Mouse (Mus musculus) forebrain, embryonic 13.5 days (tissue): ENCODE results near the gene Asap2. TPM values are rescaled to one million over a fixed set of nuclear protein-coding genes. Genes with fewer than 3 reads are reported as not detected.

Source experiments
- ATAC-seq: fragments of 200-750 bp; cut with Nextera tagmentation; 2 replicates; pipeline ENCODE4 v1.8.0; 2017
- H3K27ac ChIP-seq: fragments of 300-500 bp; sonication (generic); 2 replicates; pipeline ENCODE4 v1.5.1; 2015; ENCODE audit warnings: inconsistent platforms, mild to moderate bottlenecking, moderate library complexity
- H3K27me3 ChIP-seq: fragments of 300-500 bp; sonication (generic); 2 replicates; pipeline ENCODE4 v1.6.1; 2015; ENCODE audit warnings: mild to moderate bottlenecking, inconsistent platforms
- H3K36me3 ChIP-seq: fragments of 300-500 bp; sonication (generic); 2 replicates; pipeline ENCODE4 v1.6.1; 2015; ENCODE audit warnings: mild to moderate bottlenecking, inconsistent platforms; ENCODE audit not compliant: poor library complexity, severe bottlenecking
- H3K4me1 ChIP-seq: fragments of 300-500 bp; sonication (generic); 2 replicates; pipeline ENCODE4 v1.6.1; 2015; ENCODE audit warnings: inconsistent platforms
- H3K4me2 ChIP-seq: fragments of 300-500 bp; sonication (generic); 2 replicates; pipeline ENCODE4 v1.6.1; 2015; ENCODE audit warnings: inconsistent platforms, mild to moderate bottlenecking, moderate library complexity
- H3K4me3 ChIP-seq: fragments of 300-500 bp; sonication (generic); 2 replicates; pipeline ENCODE4 v1.5.1; 2015; ENCODE audit warnings: mild to moderate bottlenecking, inconsistent platforms
- H3K9ac ChIP-seq: fragments of 300-500 bp; sonication (generic); 2 replicates; pipeline ENCODE4 v1.6.1; 2015; ENCODE audit warnings: mild to moderate bottlenecking, inconsistent platforms
- H3K9me3 ChIP-seq: fragments of 300-500 bp; sonication (generic); replicated peaks from 2 replicates; pipeline ENCODE4 v1.6.1; 2016; ENCODE audit warnings: inconsistent platforms
- whole genome bisulfite sequencing: fragments of 180-500 bp; shearing (Covaris S2); methylation state at CpG from one replicate; pipeline ENCODE4 v1.1.7; 2015; 5-methylcytosine and 5-hydroxymethylcytosine counted together
- polyA plus RNA-seq: library from polyadenylated mRNA; unstranded; fragments of >200 nt; fragmentation: Nextera tagmentation; extraction: Ambion mirVana; gene quantifications from 2 replicates; pipeline ENCODE4 v1.2.1, GENCODE M21; 2015

Gene Asap2
- polyA plus RNA-seq, 1 experiment from 2014 or later: 13.8 TPM

DNA sequence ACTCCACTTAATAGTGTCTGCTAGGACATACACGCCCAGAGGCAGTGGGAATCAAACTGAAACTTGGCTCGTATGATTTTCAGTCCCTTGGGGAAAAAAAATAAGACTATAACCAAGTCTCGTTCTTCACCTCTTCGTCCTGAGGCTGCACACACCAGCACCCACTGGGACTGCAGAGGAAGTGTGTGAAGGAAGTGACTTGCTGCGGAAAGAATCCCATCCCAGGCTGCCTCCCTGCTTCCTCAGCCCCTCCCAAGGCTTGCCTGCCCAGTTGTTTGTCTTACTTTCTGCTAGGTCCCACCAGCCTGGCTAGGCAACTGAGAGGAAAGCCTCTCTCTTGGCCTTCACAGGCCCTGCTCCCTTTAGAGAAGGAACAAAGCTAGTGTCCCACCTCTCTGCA is 274.0 kb downstream of the Asap2 start:
- no peaks in the 10 kb centered on the region for H3K4me1 ChIP-seq
- peaks cover 88% of the 10 kb centered on the region for H3K36me3 ChIP-seq
- H3K4me3 ChIP-seq: no peak overlapping the region
- no peak overlapping the region for H3K27ac ChIP-seq
- WGBS: 83% methylated on average over 5 of the region's 5 CpGs
- no peaks in the 10 kb centered on the region for H3K9me3 ChIP-seq
- no peak overlapping the region for H3K4me2 ChIP-seq
- ATAC-seq: no peak
- H3K9ac ChIP-seq: no peak overlapping the region
- H3K27me3 ChIP-seq: no peaks in the 10 kb centered on the region

DNA sequence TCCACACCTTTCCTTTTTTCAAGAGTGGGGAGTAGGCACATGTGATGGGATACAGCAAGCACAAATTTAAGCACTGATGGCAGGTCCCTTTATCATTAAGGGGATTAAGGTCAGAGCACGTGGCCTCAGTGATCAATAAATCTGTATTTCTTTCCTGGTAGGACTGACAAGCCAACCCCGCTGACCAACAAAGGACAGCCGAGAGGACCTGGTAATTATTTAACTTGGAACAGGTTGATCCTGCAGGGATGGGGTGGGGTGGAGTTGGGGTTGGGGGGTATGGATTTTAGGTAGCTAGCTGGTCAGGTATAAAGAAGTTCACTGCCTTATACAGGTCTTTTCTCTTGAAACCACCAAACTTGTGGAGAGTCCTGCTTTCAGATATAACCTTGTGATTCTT is 274.7 kb downstream of the Asap2 start:
- H3K9ac ChIP-seq: no peak overlapping the region
- ATAC-seq: no peak
- H3K4me2 ChIP-seq: no peak overlapping the region
- no peaks in the 10 kb centered on the region for H3K27me3 ChIP-seq
- no peaks in the 10 kb centered on the region for H3K9me3 ChIP-seq
- WGBS: 90% methylated on average over 3 of the region's 3 CpGs
- no peak overlapping the region for H3K4me3 ChIP-seq
- no peaks in the 10 kb centered on the region for H3K4me1 ChIP-seq
- H3K27ac ChIP-seq: no peak overlapping the region
- H3K36me3 ChIP-seq: peaks cover 83% of the 10 kb centered on the region

DNA sequence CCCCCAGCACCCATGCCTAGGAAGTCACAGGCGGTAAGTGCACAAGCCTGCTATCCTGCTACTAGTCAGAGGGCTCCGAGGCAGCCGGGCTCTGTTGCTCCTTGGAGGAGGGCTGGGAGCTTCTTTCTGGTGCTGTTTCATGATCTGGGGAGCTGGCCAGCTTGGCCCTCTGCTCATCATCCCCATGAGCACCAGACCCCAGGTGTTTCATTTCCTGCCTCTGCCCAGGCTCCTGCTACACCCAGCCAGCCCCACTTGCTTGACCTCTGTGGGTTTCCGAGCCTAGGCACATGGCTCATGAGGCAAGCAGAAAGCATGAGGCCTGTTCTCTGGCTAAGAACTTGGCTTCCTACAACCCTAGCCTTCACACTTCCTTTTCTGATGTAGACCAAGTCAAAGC is 275.2 kb downstream of the Asap2 start:
- Histone ChIP-seq H3K27me3 (no peaks in the 10 kb centered on the region), H3K9ac (no peak overlapping the region), H3K4me1 (no peaks in the 10 kb centered on the region), H3K4me3 (no peak overlapping the region), H3K9me3 (no peaks in the 10 kb centered on the region), H3K27ac (no peak overlapping the region), H3K4me2 (no peak overlapping the region), H3K36me3 (peaks cover 83% of the 10 kb centered on the region)
- no peak for ATAC-seq
- WGBS: 95% methylated on average over 4 of the region's 4 CpGs

DNA sequence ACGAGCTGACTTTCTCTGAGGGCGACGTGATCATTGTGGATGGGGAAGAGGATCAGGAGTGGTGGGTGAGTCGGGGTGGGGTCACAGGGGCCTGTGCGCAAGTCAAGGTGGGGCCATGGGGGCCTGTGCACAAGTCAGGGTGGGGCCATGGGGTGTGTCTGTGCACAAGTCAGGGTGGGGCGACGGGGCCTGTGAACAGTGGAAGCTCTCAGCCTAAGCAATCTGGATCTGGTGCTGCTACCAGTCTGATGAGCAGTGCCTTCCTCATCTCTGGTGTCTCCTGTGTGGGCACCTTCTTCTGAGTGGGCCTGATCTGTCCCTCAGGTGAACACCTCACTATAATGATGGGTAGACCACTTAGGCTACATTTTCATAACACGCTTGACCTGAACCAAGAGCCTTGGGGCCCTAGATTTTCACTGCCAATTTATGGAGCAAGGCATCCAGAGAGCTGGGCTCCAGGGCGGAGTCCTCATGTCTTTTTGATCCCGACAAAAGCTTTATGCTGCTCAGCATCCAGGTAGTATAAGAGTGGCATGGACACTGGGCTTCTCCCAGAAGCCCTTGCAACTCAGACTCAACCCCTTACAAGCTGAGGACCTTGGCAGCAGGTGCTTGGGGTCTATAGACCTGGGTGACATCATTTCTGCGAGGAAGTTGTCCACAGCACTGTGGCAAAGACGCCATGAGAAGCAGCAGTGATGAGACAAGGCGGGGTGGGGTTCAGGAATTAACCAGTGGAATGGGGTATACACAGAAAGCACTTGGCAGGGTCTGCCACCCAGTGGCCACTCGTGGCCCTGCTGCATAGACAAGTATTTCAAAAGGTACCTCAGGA is 275.9 kb downstream of the Asap2 start:
- Histone ChIP-seq H3K4me1 (no peaks in the 10 kb centered on the region), H3K9me3 (no peaks in the 10 kb centered on the region), H3K27ac (no peak overlapping the region), H3K4me3 (no peak overlapping the region), H3K36me3 (peaks cover 84% of the 10 kb centered on the region), H3K9ac (no peak overlapping the region), H3K4me2 (no peak overlapping the region), H3K27me3 (no peaks in the 10 kb centered on the region)
- 77% methylated on average over 14 of the region's 14 CpGs for WGBS
- peak; percentile 90 for ATAC-seq

DNA sequence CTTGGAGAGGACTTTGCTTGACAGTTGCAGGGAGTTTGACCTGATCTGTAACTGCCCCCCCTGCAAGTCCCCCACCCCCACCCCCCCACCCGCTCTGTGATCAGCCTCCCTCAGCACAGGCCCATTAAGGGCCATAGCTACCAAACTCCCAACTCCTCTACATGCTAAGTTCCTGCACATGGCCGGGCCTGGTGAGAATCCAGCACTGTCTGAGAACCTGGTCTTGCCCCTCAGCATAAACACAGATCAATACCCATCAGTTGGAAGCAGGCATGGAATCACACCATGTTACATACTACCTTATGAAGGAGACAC is 276.5 kb downstream of the Asap2 start:
- H3K27me3 ChIP-seq: no peaks in the 10 kb centered on the region
- 79% methylated on average over 2 of the region's 2 CpGs for WGBS
- H3K4me1 ChIP-seq: no peaks in the 10 kb centered on the region
- no peak overlapping the region for H3K4me2 ChIP-seq
- no peak overlapping the region for H3K27ac ChIP-seq
- no peaks in the 10 kb centered on the region for H3K9me3 ChIP-seq
- peak; percentile 59; the same call in 1 of the 2 replicates for ATAC-seq
- H3K9ac ChIP-seq: no peak overlapping the region
- H3K36me3 ChIP-seq: peaks cover 85% of the 10 kb centered on the region
- H3K4me3 ChIP-seq: no peak overlapping the region

DNA sequence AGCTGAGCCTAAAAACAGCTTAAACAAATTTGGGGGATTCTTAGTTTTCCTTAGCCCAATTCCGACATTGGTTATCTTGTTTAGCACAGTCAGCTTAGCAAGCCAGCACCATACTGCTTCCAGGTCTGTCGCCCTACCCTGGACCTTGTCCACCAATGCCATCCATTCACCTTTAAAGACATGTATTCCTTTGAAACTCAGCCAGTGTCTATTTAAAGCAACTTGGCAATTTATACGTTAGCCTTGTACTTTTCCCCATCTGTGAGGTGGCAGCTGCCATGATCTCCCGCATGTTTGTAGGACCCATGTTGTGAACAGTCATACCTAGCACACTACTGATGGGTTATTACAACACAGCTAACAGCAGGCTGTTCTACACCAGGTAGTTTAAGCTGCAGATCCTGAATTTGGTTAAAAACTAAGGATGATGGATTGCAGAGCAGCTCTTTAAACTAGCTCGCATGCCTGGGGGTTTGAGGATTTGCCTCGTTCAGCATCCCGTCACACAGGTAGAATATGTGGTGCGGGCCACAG is 277.9 kb downstream of the Asap2 start:
- no peaks in the 10 kb centered on the region for H3K4me1 ChIP-seq
- ATAC-seq: no peak
- H3K9me3 ChIP-seq: no peaks in the 10 kb centered on the region
- no peak overlapping the region for H3K9ac ChIP-seq
- no peak overlapping the region for H3K4me3 ChIP-seq
- H3K27me3 ChIP-seq: no peaks in the 10 kb centered on the region
- no peak overlapping the region for H3K4me2 ChIP-seq
- H3K36me3 ChIP-seq: peaks cover 82% of the 10 kb centered on the region
- no peak overlapping the region for H3K27ac ChIP-seq
- 97% methylated on average over 8 of the region's 8 CpGs for WGBS

DNA sequence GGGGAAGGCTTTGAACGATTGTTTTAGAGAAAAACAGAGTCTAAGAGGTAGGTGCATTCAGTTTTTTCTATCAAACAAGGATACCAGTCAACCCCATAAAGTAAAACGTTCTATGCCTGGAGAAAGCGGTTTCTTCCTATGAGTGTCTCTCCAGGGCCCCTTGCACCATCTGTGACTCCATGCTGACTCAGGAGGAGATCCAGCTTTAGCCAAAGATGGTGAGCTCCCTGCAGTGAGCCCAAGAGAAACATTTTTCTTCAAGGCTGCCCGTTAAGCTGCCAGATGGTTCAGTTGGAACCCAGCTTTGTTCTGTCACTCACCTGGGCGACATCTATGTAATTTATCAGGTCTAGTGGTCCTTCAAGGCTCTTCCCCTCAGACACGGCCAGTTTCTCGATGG is 284.2 kb downstream of the Asap2 start:
- 83% methylated on average over 7 of the region's 7 CpGs for WGBS

DNA sequence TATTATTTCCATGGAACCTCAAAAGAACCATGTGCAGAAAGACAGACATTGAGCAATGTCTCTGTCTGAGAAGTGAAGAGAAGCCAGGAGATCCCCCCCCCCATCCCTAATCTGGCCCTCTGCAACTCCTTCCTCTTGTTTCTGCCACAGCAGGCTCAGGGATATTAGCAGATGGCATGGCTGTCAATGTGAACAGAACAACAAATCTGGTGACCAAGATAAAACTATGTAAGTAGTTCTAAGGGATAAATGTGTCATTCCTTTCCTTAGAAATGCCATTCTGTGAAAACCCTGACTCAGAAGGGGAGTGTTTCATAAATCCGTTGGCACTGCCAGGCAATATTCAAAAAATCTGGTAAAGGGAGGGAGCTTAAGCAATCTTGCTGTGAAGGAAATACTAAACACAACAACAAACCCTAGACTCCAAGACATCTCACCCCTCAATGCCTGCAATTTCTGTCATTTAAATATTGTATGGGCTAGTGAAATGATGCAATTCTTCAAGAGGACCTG is 287.1 kb downstream of the Asap2 start:
- H3K4me1 ChIP-seq: no peaks in the 10 kb centered on the region
- WGBS: 84% methylated on average over 1 of the region's 1 CpGs
- H3K4me2 ChIP-seq: no peak overlapping the region
- no peaks in the 10 kb centered on the region for H3K27me3 ChIP-seq
- no peak overlapping the region for H3K27ac ChIP-seq
- no peak overlapping the region for H3K4me3 ChIP-seq
- ATAC-seq: no peak
- H3K9me3 ChIP-seq: no peaks in the 10 kb centered on the region
- no peak overlapping the region for H3K9ac ChIP-seq
- peaks cover 13% of the 10 kb centered on the region; the same call in 1 of the 2 replicates for H3K36me3 ChIP-seq

More for the DNA sequence above, 284.2 kb downstream of the Asap2 start:
- no peaks in the 10 kb centered on the region for H3K9me3 ChIP-seq
- H3K36me3 ChIP-seq: peaks cover 37% of the 10 kb centered on the region
- no peak overlapping the region for H3K27ac ChIP-seq
- no peak for ATAC-seq
- no peaks in the 10 kb centered on the region for H3K4me1 ChIP-seq
- H3K4me2 ChIP-seq: no peak overlapping the region
- no peak overlapping the region for H3K4me3 ChIP-seq
- H3K9ac ChIP-seq: no peak overlapping the region
- H3K27me3 ChIP-seq: no peaks in the 10 kb centered on the region

DNA sequence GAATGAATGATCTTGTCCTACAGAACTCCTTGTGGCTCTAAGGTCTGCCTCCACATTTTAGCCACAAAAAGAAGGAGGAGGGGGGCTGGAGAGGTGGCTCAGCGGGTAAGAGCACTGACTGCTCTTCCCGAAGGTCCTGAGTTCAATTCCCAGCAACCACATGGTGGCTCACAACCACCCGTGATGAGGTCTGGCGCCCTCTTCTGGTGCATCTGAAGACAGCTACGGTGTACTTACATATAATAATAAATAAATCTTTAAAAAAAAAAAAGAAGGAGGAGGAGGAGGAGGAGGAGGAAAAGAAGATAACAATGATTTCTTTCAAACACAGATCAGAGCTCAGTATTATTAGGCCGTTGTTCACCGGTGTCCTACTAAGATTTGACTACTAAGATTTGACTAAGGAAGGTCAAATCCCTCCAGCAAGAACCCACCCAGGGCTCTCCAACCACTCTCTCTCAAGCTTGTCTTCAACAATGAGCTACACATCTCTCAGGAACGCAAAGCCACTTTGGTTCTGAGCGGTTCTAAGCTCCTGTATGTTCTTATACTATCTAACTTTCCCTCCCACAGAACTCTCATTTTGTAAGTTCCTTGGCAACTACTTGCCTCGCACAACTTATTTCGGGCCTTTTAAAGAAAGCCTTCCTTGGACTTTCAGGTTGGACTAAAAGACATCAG is 294.6 kb downstream of the Asap2 start, which contains the start of gene Cpsf3:
TSS of gene Cpsf3 (plus strand) at position 631 of the 681 bp plus-strand sequence.
- ATAC-seq: no peak
- peak within 1 kb of the TSS; percentile 80 for H3K4me2 ChIP-seq
- peak within 1 kb of the TSS; percentile 68 for H3K4me3 ChIP-seq
- H3K4me1 ChIP-seq: peaks cover 23% of the 10 kb centered on the region
- H3K9ac ChIP-seq: peak within 1 kb of the TSS; percentile 85
- peak within 1 kb of the TSS; percentile 91 for H3K27ac ChIP-seq
- no peaks in the 10 kb centered on the region for H3K9me3 ChIP-seq
- 49% methylated on average over 11 of the region's 11 CpGs for WGBS
- H3K36me3 ChIP-seq: peaks cover 7% of the 10 kb centered on the region; the same call in 1 of the 2 replicates
- no peaks in the 10 kb centered on the region for H3K27me3 ChIP-seq

DNA sequence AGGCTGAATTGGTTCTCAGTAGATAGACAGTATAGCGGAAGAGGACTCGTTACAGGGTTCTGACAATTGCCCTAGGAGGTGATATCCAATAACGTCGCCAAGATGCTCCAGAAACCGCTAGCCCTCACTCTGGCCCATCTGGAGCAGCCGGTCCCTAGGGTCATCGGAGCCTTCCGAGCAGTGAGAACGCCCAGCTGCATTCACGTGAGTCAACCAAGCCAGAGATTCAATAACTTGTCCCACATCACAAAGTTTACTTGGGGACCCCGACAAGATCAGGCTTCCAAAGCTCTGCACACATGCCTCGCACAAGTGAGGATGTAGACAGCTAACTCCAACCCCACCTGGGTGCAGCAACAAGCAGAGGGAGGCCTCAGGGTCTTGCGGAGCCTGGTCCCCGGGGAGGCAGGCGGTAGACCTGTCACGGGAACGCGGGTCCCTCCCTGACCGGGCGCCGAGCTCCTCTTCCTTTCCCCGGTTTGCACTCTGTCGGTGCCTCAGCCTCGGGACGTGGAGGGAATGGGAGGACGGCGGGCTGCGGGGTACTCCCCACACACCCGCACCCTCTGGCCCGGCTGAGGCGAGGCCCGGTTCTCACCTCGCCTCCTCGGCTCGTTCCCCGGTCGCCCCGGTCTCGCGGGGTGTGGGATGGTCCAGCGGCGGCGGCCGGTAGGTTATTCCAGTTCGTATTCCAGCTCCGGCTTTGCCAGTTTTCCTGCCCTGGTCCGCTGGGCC is 295.4 kb downstream of the Asap2 start:
- no peaks in the 10 kb centered on the region for H3K27me3 ChIP-seq
- ATAC-seq: no peak
- H3K9ac ChIP-seq: peak overlapping the region; percentile 83
- peak overlapping the region; percentile 68 for H3K4me3 ChIP-seq
- peak overlapping the region; percentile 91; the same call in 1 of the 2 replicates for H3K27ac ChIP-seq
- WGBS: under 1% methylated on average over 45 of the region's 47 CpGs
- peak overlapping the region; percentile 80 for H3K4me2 ChIP-seq
- H3K36me3 ChIP-seq: peaks cover 13% of the 10 kb centered on the region
- H3K4me1 ChIP-seq: peaks cover 23% of the 10 kb centered on the region
- H3K9me3 ChIP-seq: no peaks in the 10 kb centered on the region

DNA sequence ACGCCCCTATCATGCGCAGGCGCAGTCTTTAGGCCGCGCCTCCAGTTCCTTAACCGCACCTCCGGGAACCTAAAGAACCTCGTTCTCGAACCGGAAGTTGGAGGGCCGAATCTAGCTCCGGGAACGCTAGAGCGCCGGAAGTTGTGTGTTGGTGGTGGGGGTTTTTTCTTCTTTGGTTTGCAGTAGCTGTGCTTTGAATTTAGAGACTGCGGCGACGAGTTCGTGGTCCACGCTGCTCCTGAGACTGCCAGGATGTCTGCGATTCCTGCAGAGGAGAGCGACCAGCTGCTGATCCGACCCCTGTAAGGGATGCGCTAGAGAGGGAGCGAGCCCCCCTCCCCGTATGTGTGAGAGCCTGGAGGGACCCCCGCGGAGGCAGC is 296.0 kb downstream of the Asap2 start, which contains the start of gene Itgb1bp1:
TSS of gene Itgb1bp1 (minus strand) at position 42 of the 380 bp plus-strand sequence.
- Histone ChIP-seq H3K4me2 (peak within 1 kb of the TSS; percentile 80), H3K36me3 (peaks cover 18% of the 10 kb centered on the region), H3K4me1 (peaks cover 23% of the 10 kb centered on the region), H3K27ac (peak within 1 kb of the TSS; percentile 91), H3K4me3 (peak within 1 kb of the TSS; percentile 68), H3K27me3 (no peaks in the 10 kb centered on the region), H3K9me3 (no peaks in the 10 kb centered on the region), H3K9ac (peak within 1 kb of the TSS; percentile 85)
- ATAC-seq: peak; percentile 96
- WGBS: under 1% methylated on average over 28 of the region's 28 CpGs
